10 mouse cellular contexts compared by ENCODE assay signal in the genomic region with DNA sequence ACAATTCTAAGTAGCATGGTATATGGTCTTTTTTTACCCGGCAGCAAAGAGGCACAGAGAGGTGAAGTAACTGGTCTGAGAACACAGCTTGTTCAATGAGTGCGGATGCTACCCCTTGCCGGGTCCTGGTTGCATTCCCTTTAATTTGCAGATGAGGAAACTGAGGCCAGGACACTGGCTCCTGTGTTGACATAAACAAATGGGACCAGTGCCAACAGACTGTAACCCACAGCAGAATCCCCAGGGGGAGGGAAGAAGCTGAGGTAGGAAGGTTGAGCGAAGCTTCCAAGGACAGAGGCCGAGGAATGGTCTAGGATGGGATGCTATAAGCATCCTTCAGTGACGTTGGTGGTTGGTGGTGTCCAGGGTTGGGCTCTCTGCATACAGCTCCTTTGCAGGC. TPM values are rescaled to one million over a fixed set of nuclear protein-coding genes. Genes with fewer than 3 reads are reported as not detected.
A peak's percentile ranks its signal among the peaks of the same experiment; 100 is the strongest.
DNase-seq lines count a peak whose midpoint lies in the region; ATAC-seq lines count a peak whose summit lies in the region.
"Had no signal": no experiment of that assay in that cellular context is flagged by ENCODE, and none has a peak within 500 bp of the region (broad histone marks: within the 10 kb centered on the region; RNA-seq: fewer than 3 reads in every experiment).

No protein-coding gene starts in this region.

- no peak overlapping the region for H3K4me3 ChIP-seq in forebrain, embryonic 13.5 days
- no peak overlapping the region for H3K4me3 ChIP-seq in forebrain, embryonic 11.5 days (ENCODE audit: low read depth, low read length)
- H3K4me3 ChIP-seq in neural tube, embryonic 12.5 days: no peak overlapping the region
- peak overlapping the region; percentile 35; the same call in 1 of the 2 replicates for H3K4me3 ChIP-seq in limb, embryonic 12.5 days (replicated peaks)
- H3K4me3 ChIP-seq in neural tube, embryonic 15.5 days (replicated peaks): peak overlapping the region; percentile 54
- H3K4me3 ChIP-seq: myocyte had no signal

- intact Hi-C loops in gastrocnemius, postnatal 14 days (cut with DNase I; ENCODE audit: low total_unique reads): no loop called here

- no peaks in the 10 kb centered on the region for H3K9me3 ChIP-seq in forebrain, embryonic 13.5 days (replicated peaks)
- no peaks in the 10 kb centered on the region for H3K9me3 ChIP-seq in forebrain, embryonic 11.5 days (ENCODE audit: control insufficient read depth, low read length)
- H3K9me3 ChIP-seq in neural tube, embryonic 12.5 days: no peaks in the 10 kb centered on the region
- no peaks in the 10 kb centered on the region for H3K9me3 ChIP-seq in limb, embryonic 12.5 days
- H3K9me3 ChIP-seq in neural tube, embryonic 15.5 days (replicated peaks): no peaks in the 10 kb centered on the region

- H3K36me3 ChIP-seq in forebrain, embryonic 13.5 days (ENCODE audit: poor library complexity, severe bottlenecking): no peaks in the 10 kb centered on the region
- no peaks in the 10 kb centered on the region for H3K36me3 ChIP-seq in forebrain, embryonic 11.5 days (ENCODE audit: control insufficient read depth, insufficient read depth, low read length)
- H3K36me3 ChIP-seq in neural tube, embryonic 12.5 days: no peaks in the 10 kb centered on the region
- no peaks in the 10 kb centered on the region for H3K36me3 ChIP-seq in limb, embryonic 12.5 days
- H3K36me3 ChIP-seq in neural tube, embryonic 15.5 days: no peaks in the 10 kb centered on the region

- no peak overlapping the region for H3K9ac ChIP-seq in forebrain, embryonic 13.5 days
- H3K9ac ChIP-seq in forebrain, embryonic 11.5 days (ENCODE audit: low read length): no peak overlapping the region
- H3K9ac ChIP-seq in neural tube, embryonic 12.5 days: no peak overlapping the region
- H3K9ac ChIP-seq in limb, embryonic 12.5 days (replicated peaks): no peak overlapping the region
- peak overlapping the region; percentile 65; the same call in 1 of the 2 replicates for H3K9ac ChIP-seq in neural tube, embryonic 15.5 days (replicated peaks)

- no peak overlapping the region for H3K27ac ChIP-seq in forebrain, embryonic 13.5 days
- no peak overlapping the region for H3K27ac ChIP-seq in forebrain, embryonic 11.5 days (ENCODE audit: low read depth, low read length)
- no peak overlapping the region for H3K27ac ChIP-seq in neural tube, embryonic 12.5 days
- no peak overlapping the region for H3K27ac ChIP-seq in limb, embryonic 12.5 days
- no peak overlapping the region for H3K27ac ChIP-seq in neural tube, embryonic 15.5 days (replicated peaks)

- ATAC-seq in forebrain, embryonic 13.5 days: no peak
- no peak for ATAC-seq in forebrain, embryonic 11.5 days (replicated peaks; ENCODE audit: low FRiP score)
- ATAC-seq in neural tube, embryonic 12.5 days (ENCODE audit: low FRiP score, low read depth): no peak
- no peak for ATAC-seq in limb, embryonic 12.5 days (ENCODE audit: insufficient number of reproducible peaks, insufficient read depth, low FRiP score, low TSS enrichment, low read depth)
- ATAC-seq in neural tube, embryonic 15.5 days (ENCODE audit: low FRiP score): peak; percentile 2; the same call in 1 of the 2 replicates

- no peak for DNase-seq in forebrain, embryonic 11.5 days (ENCODE audit: low spot score)
- no peak for DNase-seq in neural tube, embryonic 10.5 days (ENCODE audit: extremely low spot score, low spot score)
- DNase-seq in adrenal gland, postnatal 14 days: no peak
- DNase-seq in gastrocnemius, postnatal 14 days: no peak
- DNase-seq: kidney, adult 2 months had no signal

- peak overlapping the region; percentile 57; the same call in 1 of the 2 replicates for H3K4me2 ChIP-seq in forebrain, embryonic 13.5 days
- H3K4me2 ChIP-seq in forebrain, embryonic 11.5 days (ENCODE audit: low read depth, low read length, severe bottlenecking): no peak overlapping the region
- H3K4me2 ChIP-seq in neural tube, embryonic 12.5 days (replicated peaks): peak overlapping the region; percentile 56
- H3K4me2 ChIP-seq in limb, embryonic 12.5 days: peak overlapping the region; percentile 58
- H3K4me2 ChIP-seq in neural tube, embryonic 15.5 days: peak overlapping the region; percentile 79

- 50% methylated on average over 6 of the region's 6 CpGs for WGBS in forebrain, embryonic 13.5 days
- 40% methylated on average over 6 of the region's 6 CpGs for WGBS in forebrain, embryonic 11.5 days
- WGBS in neural tube, embryonic 12.5 days: 42% methylated on average over 6 of the region's 6 CpGs
- 45% methylated on average over 6 of the region's 6 CpGs for WGBS in limb, embryonic 12.5 days
- WGBS in neural tube, embryonic 15.5 days: 40% methylated on average over 6 of the region's 6 CpGs

- peaks cover 32% of the 10 kb centered on the region for H3K4me1 ChIP-seq in forebrain, embryonic 13.5 days
- H3K4me1 ChIP-seq in forebrain, embryonic 11.5 days (replicated peaks; ENCODE audit: control insufficient read depth, insufficient read depth, low read length): 0 out of 2 replicates have a peak, but pooled peaks cover 2% of the 10 kb centered on the region
- 0 out of 2 replicates have a peak, but pooled peaks cover 6% of the 10 kb centered on the region for H3K4me1 ChIP-seq in neural tube, embryonic 12.5 days
- peaks cover 11% of the 10 kb centered on the region for H3K4me1 ChIP-seq in limb, embryonic 12.5 days (replicated peaks)
- peaks cover 33% of the 10 kb centered on the region for H3K4me1 ChIP-seq in neural tube, embryonic 15.5 days

- peaks cover 38% of the 10 kb centered on the region for H3K27me3 ChIP-seq in forebrain, embryonic 13.5 days
- peaks cover 15% of the 10 kb centered on the region for H3K27me3 ChIP-seq in forebrain, embryonic 11.5 days (ENCODE audit: control insufficient read depth, insufficient read depth, low read length)
- peaks cover 33% of the 10 kb centered on the region for H3K27me3 ChIP-seq in neural tube, embryonic 12.5 days (replicated peaks)
- H3K27me3 ChIP-seq in limb, embryonic 12.5 days: peaks cover 63% of the 10 kb centered on the region
- H3K27me3 ChIP-seq in neural tube, embryonic 15.5 days (replicated peaks): peaks cover 27% of the 10 kb centered on the region; the same call in 1 of the 2 replicates

RNA-seq across cellular contexts. Expression of a gene that starts 0.4 kb away (rescaled TPM):
- polyA plus RNA-seq in forebrain, embryonic 13.5 days (2015; fragmentation: Nextera tagmentation; extraction: Ambion mirVana): 5.2 and 7.5 TPM in 2 replicates
- 2.7 and 3.2 TPM in 2 replicates for polyA plus RNA-seq in forebrain, embryonic 11.5 days (2014; fragmentation: Nextera tagmentation; extraction: Ambion mirVana)
- polyA plus RNA-seq in neural tube, embryonic 12.5 days (2016; fragmentation: Nextera tagmentation; extraction: Ambion mirVana): 3.4 and 5.7 TPM in 2 replicates
- polyA plus RNA-seq in limb, embryonic 12.5 days (2016; fragmentation: Nextera tagmentation; extraction: Ambion mirVana): 2.7 and 3.1 TPM in 2 replicates
- polyA plus RNA-seq in neural tube, embryonic 15.5 days (2015; fragmentation: Nextera tagmentation; extraction: Ambion mirVana): 73.9 and 97.4 TPM in 2 replicates
- total RNA-seq in adrenal gland, postnatal 14 days (2021): 0.78 and 0.86 TPM in 2 replicates
- under 1 TPM in 1 of 2 experiments, not detected in 1; 0.35 TPM for total RNA-seq in gastrocnemius, postnatal 14 days (2021)

RNA-seq across cellular contexts. Expression of a gene that starts 5.2 kb away (rescaled TPM):
- polyA plus RNA-seq in forebrain, embryonic 13.5 days (2015; fragmentation: Nextera tagmentation; extraction: Ambion mirVana): 40.2 and 48.4 TPM in 2 replicates
- 30.4 and 35.1 TPM in 2 replicates for polyA plus RNA-seq in forebrain, embryonic 11.5 days (2014; fragmentation: Nextera tagmentation; extraction: Ambion mirVana)
- polyA plus RNA-seq in neural tube, embryonic 12.5 days (2016; fragmentation: Nextera tagmentation; extraction: Ambion mirVana): 34.8 and 35.7 TPM in 2 replicates
- 30.4 and 30.5 TPM in 2 replicates for polyA plus RNA-seq in limb, embryonic 12.5 days (2016; fragmentation: Nextera tagmentation; extraction: Ambion mirVana)
- polyA plus RNA-seq in neural tube, embryonic 15.5 days (2015; fragmentation: Nextera tagmentation; extraction: Ambion mirVana): 42.9 and 46.9 TPM in 2 replicates
- total RNA-seq in adrenal gland, postnatal 14 days (2021): 17.8 TPM in 2 replicates
- 10 to 100 TPM in 1 of 2 experiments, 1 to 10 TPM in 1; 9.7 to 11.3 TPM for total RNA-seq in gastrocnemius, postnatal 14 days (2021)

RNA-seq across cellular contexts. Expression of a gene that starts 11.4 kb away (rescaled TPM):
- polyA plus RNA-seq in forebrain, embryonic 13.5 days (2015; fragmentation: Nextera tagmentation; extraction: Ambion mirVana): 0.34 and 0.52 TPM in 2 replicates
- 1.1 and 1.6 TPM in 2 replicates for polyA plus RNA-seq in forebrain, embryonic 11.5 days (2014; fragmentation: Nextera tagmentation; extraction: Ambion mirVana)
- polyA plus RNA-seq in neural tube, embryonic 12.5 days (2016; fragmentation: Nextera tagmentation; extraction: Ambion mirVana): 2.4 and 2.6 TPM in 2 replicates
- polyA plus RNA-seq in limb, embryonic 12.5 days (2016; fragmentation: Nextera tagmentation; extraction: Ambion mirVana): 1.6 and 2.2 TPM in 2 replicates
- 0.88 and 1.8 TPM in 2 replicates for polyA plus RNA-seq in neural tube, embryonic 15.5 days (2015; fragmentation: Nextera tagmentation; extraction: Ambion mirVana)
- total RNA-seq in adrenal gland, postnatal 14 days (2021): 52.7 and 68.0 TPM in 2 replicates
- 10 to 100 TPM; 13.8 to 14.4 TPM for total RNA-seq in gastrocnemius, postnatal 14 days (2021)

RNA-seq across cellular contexts. Expression of a gene that starts 16.4 kb away (rescaled TPM):
- 54.0 and 55.2 TPM in 2 replicates for polyA plus RNA-seq in forebrain, embryonic 13.5 days (2015; fragmentation: Nextera tagmentation; extraction: Ambion mirVana)
- 52.2 and 56.4 TPM in 2 replicates for polyA plus RNA-seq in forebrain, embryonic 11.5 days (2014; fragmentation: Nextera tagmentation; extraction: Ambion mirVana)
- 54.7 and 55.2 TPM in 2 replicates for polyA plus RNA-seq in neural tube, embryonic 12.5 days (2016; fragmentation: Nextera tagmentation; extraction: Ambion mirVana)
- 74.1 and 74.2 TPM in 2 replicates for polyA plus RNA-seq in limb, embryonic 12.5 days (2016; fragmentation: Nextera tagmentation; extraction: Ambion mirVana)
- 36.8 and 55.4 TPM in 2 replicates for polyA plus RNA-seq in neural tube, embryonic 15.5 days (2015; fragmentation: Nextera tagmentation; extraction: Ambion mirVana)
- total RNA-seq in adrenal gland, postnatal 14 days (2021): 43.3 and 53.2 TPM in 2 replicates
- total RNA-seq in gastrocnemius, postnatal 14 days (2021): 10 to 100 TPM; 21.3 to 21.6 TPM

RNA-seq across cellular contexts. Expression of a gene that starts 16.6 kb away (rescaled TPM):
- polyA plus RNA-seq in forebrain, embryonic 13.5 days (2015; fragmentation: Nextera tagmentation; extraction: Ambion mirVana): 48.1 and 49.0 TPM in 2 replicates
- 30.5 and 38.0 TPM in 2 replicates for polyA plus RNA-seq in forebrain, embryonic 11.5 days (2014; fragmentation: Nextera tagmentation; extraction: Ambion mirVana)
- 48.3 and 48.4 TPM in 2 replicates for polyA plus RNA-seq in neural tube, embryonic 12.5 days (2016; fragmentation: Nextera tagmentation; extraction: Ambion mirVana)
- 57.5 and 61.3 TPM in 2 replicates for polyA plus RNA-seq in limb, embryonic 12.5 days (2016; fragmentation: Nextera tagmentation; extraction: Ambion mirVana)
- 39.6 and 49.5 TPM in 2 replicates for polyA plus RNA-seq in neural tube, embryonic 15.5 days (2015; fragmentation: Nextera tagmentation; extraction: Ambion mirVana)
- total RNA-seq in adrenal gland, postnatal 14 days (2021): 255 and 258 TPM in 2 replicates
- 10 to 100 TPM; 58.0 to 78.3 TPM for total RNA-seq in gastrocnemius, postnatal 14 days (2021)

Comparison
In these comparisons a context has a peak if more than half of its experiments do, and no peak if none do; other contexts are left out.
1. H3K4me3 ChIP-seq: peak in limb, embryonic 12.5 days (single experiment) and neural tube, embryonic 15.5 days (single experiment); none in forebrain, embryonic 13.5 days (single experiment), forebrain, embryonic 11.5 days (single experiment) and neural tube, embryonic 12.5 days (single experiment).